Mouse (Mus musculus) embryonic fibroblast, embryonic 13.5 days (primary cell): ENCODE data around the gene Gtf2h1. TPM values are rescaled to one million over a fixed set of nuclear protein-coding genes. Genes with fewer than 3 reads are reported as not detected.

ENCODE experiments used
- H3K27ac ChIP-seq: 2 replicates; pipeline ENCODE4 v1.5.1; 2012; ENCODE audit warnings: low read length, control low read depth, inconsistent platforms; ENCODE audit not compliant: insufficient read depth
- H3K4me1 ChIP-seq: 2 replicates; pipeline ENCODE4 v1.6.1; 2011; ENCODE audit warnings: low read length; ENCODE audit not compliant: control insufficient read depth, insufficient read depth
- H3K4me3 ChIP-seq: 2 replicates; pipeline ENCODE4 v1.5.1; 2011; ENCODE audit warnings: mild to moderate bottlenecking, control low read depth, low read length; ENCODE audit not compliant: insufficient read depth
- CTCF ChIP-seq: IDR thresholded peaks from 2 replicates; pipeline ENCODE4 v1.5.1; 2011; ENCODE audit warnings: mild to moderate bottlenecking, control low read depth, low read length, moderate library complexity, borderline replicate concordance; ENCODE audit not compliant: insufficient read depth
- POLR2A ChIP-seq: IDR thresholded peaks from 2 replicates; pipeline ENCODE4 v1.6.1; 2011; ENCODE audit warnings: low read depth, mild to moderate bottlenecking, control low read depth, low read length, moderate library complexity
- polyA plus RNA-seq: library from polyadenylated mRNA; stranded (reverse); fragments of >200 nt; gene quantifications from 2 replicates; pipeline ENCODE4 v1.2.4, GENCODE M21; 2011; ENCODE audit warnings: low read depth; ENCODE audit not compliant: missing spikeins, insufficient read length

Gene Gtf2h1
- polyA plus RNA-seq, 1 experiment, result 90.6 TPM

DNA sequence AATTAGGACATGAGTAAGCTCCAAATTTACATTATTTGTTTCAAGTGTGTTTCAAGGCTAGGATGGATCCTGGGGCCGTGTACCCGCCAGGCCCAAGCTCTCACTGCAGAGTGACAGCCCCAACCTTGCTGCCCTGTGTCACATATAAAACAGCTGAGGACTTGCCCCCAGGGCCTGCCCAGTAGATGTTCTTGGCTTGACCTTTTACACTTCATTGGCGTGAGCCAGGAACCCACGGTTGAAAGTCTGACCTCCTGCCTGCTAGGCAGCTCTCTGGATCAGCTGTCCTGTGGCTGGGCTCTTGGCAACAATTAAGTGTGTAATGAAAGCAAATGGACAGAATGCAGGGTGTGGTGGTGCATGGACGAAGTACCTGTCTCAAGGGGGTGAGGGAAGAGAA is 53.4 kb downstream of the Gtf2h1 start:
- H3K4me3 ChIP-seq, result no peak overlapping the region
- H3K27ac ChIP-seq, result no peak overlapping the region
- peaks cover 5% of the 10 kb centered on the region; the same call in 1 of the 2 replicates for H3K4me1 ChIP-seq
- TF ChIP-seq CTCF (no peak), POLR2A (peak; percentile 1; the same call in 1 of the 2 replicates)

DNA sequence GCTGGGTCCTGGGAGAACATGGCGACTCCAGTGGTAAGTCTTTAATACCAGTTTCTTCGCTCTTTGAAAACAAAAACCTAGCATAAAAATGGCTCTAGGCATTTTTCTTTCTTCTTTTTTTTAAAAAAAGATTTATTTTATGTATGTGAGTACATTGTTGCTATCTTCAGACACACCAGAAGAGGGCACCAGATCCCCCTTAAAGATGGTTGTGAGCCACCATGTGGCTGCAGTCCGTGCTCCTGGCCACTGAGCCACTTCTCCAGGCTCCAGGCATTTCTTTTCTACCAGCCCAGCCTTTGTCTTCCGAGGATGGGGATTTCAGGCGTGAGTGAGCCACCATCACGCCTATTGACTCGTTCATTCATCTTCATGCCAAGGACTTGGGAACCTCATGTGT is 55.1 kb downstream of the Gtf2h1 start:
- TF ChIP-seq CTCF (no peak), POLR2A (no peak)
- Histone ChIP-seq H3K27ac (no peak overlapping the region), H3K4me1 (no peaks in the 10 kb centered on the region), H3K4me3 (no peak overlapping the region)

DNA sequence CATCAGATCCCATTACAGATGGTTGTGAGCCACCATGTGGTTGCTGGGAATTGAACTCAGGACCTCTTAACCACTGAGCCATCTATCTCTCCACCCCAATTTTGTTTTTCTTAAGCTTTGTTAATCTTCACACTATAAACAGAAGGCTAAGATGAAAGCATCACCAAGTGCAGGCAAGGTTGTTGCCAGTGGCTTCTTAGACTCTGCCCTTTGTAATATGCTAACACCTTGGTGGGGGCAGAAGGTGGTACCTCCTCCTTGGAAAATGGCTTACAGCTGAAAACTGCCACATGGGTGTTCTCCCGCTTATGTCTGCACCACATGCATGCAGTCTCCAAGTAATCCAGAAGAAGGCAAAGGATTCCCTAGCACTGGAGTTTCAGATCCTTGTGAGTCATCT is 56.8 kb downstream of the Gtf2h1 start:
- Histone ChIP-seq H3K4me1 (no peaks in the 10 kb centered on the region), H3K4me3 (no peak overlapping the region), H3K27ac (no peak overlapping the region)
- TF ChIP-seq POLR2A (no peak), CTCF (no peak)

DNA sequence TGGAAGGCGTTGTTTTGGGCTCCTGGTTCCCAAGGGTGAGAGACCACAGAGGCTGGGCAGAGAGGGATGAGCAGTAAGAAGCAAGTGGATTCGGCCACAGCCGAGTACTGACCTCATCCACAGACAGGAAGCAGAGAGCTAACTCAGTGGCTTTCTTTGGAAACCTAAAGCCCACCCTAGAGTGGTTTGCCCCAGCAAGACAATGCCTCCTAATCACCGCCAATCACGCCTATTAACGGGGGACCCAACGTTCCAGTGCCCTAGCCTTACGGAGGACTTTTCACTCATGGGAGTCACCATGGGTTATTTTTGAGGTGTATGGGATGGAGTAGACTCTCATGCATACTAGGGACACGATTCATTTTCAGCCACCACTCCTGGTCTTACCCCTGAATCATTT is 57.5 kb downstream of the Gtf2h1 start:
- H3K4me3 ChIP-seq, result no peak overlapping the region
- H3K27ac ChIP-seq, result no peak overlapping the region
- H3K4me1 ChIP-seq, result no peaks in the 10 kb centered on the region
- TF ChIP-seq CTCF (no peak), POLR2A (no peak)

DNA sequence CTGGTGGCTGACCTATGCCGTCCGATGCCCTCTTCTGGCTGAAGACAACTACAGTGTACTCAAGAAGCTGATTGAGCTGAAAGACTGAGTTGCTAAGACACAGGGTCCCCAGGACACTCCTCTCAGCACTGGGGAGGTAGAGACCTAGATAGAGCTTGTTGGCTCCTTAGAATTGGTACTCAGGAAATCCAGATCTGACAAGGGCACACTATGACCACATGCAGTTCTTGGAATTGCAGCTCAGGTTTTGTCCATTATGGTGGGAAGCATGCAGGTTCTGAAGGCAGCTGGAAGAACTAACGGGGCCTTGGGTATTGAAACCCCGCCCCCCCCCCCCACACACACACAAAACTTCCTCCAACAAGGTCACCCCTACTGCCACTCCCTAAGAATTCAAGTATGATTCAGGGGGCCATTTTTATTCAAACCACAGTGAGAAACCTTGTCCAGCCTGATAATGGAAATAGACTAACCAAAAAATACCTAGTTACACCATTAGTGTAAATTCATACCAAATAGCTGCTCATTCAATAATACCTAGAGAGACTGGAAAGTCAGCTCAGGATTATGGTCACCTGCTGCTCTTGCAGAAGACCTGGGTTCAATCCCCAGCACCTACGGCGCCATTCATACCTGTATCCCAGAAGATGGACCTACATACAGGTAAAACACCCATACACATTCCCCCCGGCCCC is 60.1 kb downstream of the Gtf2h1 start:
- no peak overlapping the region for H3K4me3 ChIP-seq
- TF ChIP-seq POLR2A (no peak), CTCF (no peak)
- H3K4me1 ChIP-seq, result no peaks in the 10 kb centered on the region
- H3K27ac ChIP-seq, result no peak overlapping the region

DNA sequence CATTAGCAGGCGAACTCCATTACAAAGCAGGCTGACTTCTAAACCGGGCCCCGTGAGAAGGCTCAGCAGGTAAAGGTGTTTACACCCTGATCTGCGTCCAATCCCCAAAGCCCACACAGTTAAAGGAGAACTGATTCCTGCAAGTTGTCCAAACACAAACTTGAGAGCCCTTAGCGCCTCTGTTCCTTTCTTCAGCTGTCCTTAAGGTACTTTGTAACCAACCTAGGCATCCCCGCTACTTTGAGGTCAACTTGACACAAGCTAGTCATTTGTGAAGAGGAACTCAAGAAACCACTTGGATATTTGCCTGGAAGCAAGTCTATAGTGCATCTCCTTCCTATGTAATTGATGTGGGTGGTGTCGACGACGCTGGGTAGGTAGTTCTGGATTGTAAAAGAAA is 61.5 kb downstream of the Gtf2h1 start:
- H3K4me3 ChIP-seq, result no peak overlapping the region
- no peaks in the 10 kb centered on the region for H3K4me1 ChIP-seq
- TF ChIP-seq CTCF, result no peak
- TF ChIP-seq POLR2A, result no peak
- no peak overlapping the region for H3K27ac ChIP-seq

DNA sequence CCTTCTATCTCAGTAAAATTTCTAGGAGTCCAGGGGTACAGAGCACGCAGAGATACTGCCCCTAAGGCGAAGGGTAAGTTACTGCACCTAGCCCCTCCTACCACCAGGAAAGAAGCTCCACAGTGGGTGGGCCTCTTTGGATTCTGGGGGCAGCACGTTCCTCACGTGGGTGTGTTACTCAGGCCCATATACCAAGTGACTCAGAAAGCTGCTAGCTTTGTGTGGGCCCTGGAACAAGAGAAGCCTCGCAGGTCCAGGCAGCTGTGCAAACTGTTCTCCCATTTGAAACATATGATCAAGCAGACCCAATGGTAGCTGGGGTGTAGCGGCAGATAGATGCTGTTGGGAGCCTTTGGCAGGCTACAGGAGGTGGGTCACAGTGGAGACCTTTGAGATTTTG is 63.1 kb downstream of the Gtf2h1 start:
- H3K4me1 ChIP-seq, result no peaks in the 10 kb centered on the region
- TF ChIP-seq POLR2A, result no peak
- TF ChIP-seq CTCF, result no peak
- no peak overlapping the region for H3K4me3 ChIP-seq
- no peak overlapping the region for H3K27ac ChIP-seq

DNA sequence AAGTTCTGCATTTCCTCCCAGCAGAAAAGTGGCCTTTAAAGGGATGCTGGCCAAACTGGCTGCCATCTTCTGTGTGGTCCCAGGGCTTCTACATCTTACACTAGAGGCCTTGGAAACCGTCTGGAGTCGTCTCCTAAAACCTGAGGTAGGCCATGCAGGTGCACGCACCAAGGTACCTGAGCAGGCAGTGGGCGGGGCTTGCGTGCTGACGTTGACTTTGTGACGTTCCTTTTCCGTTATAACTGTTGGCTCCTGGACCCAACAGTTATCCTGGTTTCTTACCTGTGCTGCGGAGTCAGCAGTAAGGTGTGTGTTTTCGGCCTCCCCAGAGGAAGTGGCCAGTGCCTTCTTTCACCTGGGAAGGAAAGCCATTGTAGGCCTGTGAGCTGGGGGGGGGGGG is 65.1 kb downstream of the Gtf2h1 start, which contains the start of gene Ldhc:
Gene Ldhc, plus strand, starts transcription at position 208 of the 400 bp plus-strand sequence.
- Histone ChIP-seq H3K27ac (no peak within 1 kb of the TSS), H3K4me1 (no peaks in the 10 kb centered on the region), H3K4me3 (no peak within 1 kb of the TSS)
- no peak for TF ChIP-seq POLR2A
- TF ChIP-seq CTCF, result no peak

DNA sequence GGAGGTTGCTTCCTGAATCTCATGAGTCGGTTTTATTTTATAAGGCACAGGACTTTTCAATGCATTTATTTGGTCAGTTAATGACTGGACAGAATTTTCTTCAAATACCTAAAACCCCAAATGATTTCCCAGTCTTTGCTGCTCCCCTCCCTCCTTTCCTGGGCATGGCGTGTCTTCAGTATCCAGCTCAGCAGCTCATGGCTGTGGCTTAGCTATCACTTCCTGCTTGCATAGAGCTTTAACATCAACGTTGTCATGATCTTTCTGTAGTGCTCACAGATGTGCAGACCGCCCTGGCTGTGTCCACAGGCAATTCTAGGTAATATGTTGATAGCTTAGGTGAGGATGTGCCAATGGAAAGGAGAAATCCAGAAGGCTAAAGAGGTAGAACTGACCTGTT is 76.1 kb downstream of the Gtf2h1 start:
- H3K4me1 ChIP-seq, result no peaks in the 10 kb centered on the region
- no peak for TF ChIP-seq CTCF
- TF ChIP-seq POLR2A, result no peak
- H3K4me3 ChIP-seq, result no peak overlapping the region
- H3K27ac ChIP-seq, result no peak overlapping the region

Other genes starting within 250 kb of the Gtf2h1 start
- gene Sergef, start 156.3 kb upstream of the Gtf2h1 start, polyA plus RNA-seq, result 6.3 and 7.1 TPM in 2 replicates
- 0.63 TPM in 1 of 2 replicates, not detected in the other for gene Tph1, start 123.6 kb upstream of the Gtf2h1 start, polyA plus RNA-seq
- gene Saal1, start 85.4 kb upstream of the Gtf2h1 start, polyA plus RNA-seq, result 13.8 and 15.4 TPM in 2 replicates
- 2.6 TPM in 1 of 2 replicates, not detected in the other for gene Saa3, start 80.4 kb upstream of the Gtf2h1 start, polyA plus RNA-seq
- gene Saa4, start 63.5 kb upstream of the Gtf2h1 start, polyA plus RNA-seq, result not detected in 2 replicates
- gene Saa1, start 53.1 kb upstream of the Gtf2h1 start, polyA plus RNA-seq, result not detected in 2 replicates
- gene Saa2, start 44.3 kb upstream of the Gtf2h1 start, polyA plus RNA-seq, result not detected in 2 replicates
- 25.9 and 26.9 TPM in 2 replicates for gene Hps5, start within 50 bp of the Gtf2h1 start, polyA plus RNA-seq
- 671 and 785 TPM in 2 replicates for gene Ldha, start 45.4 kb downstream of the Gtf2h1 start, polyA plus RNA-seq
- gene Ldhc, start 65.1 kb downstream of the Gtf2h1 start, polyA plus RNA-seq, result not detected in 2 replicates
- gene Tsg101, start 123.9 kb downstream of the Gtf2h1 start, polyA plus RNA-seq, result 140 and 175 TPM in 2 replicates
- 23.6 and 24.8 TPM in 2 replicates for gene Uevld, start 162.4 kb downstream of the Gtf2h1 start, polyA plus RNA-seq
- gene Gm9999, start 187.5 kb downstream of the Gtf2h1 start, polyA plus RNA-seq, result not detected in 2 replicates
- 21.0 and 23.3 TPM in 2 replicates for gene Spty2d1, start 212.3 kb downstream of the Gtf2h1 start, polyA plus RNA-seq